ENCODE assay signal across 27 mouse cellular contexts in the genomic region with DNA sequence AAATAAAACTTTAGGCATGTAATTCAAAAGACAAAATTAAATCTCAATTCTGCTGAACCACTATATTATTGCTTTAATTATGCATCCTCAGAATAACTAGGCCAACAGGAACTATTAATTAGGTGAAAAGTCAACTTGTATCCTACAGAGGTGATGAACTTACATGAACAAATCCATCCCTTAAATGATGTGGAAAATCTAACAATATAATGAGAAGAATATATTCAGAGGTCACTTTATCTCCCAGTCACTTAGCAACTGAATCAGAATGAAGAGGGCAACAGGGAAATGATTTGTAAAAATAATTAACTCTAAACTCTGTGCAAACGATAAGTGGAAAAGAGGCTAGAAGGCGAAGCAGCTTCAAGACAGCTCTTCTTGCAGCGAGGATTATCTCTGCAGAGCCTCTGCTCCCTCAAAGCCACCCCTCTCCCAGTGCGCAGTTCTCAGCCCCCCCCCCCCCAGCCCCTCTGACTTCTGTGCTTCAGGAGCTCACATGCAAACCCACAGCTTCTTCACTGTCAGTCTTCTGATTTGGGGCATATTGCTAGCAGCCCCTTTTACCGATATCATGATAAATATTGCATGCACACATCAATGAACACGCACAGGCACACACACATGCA.
A peak's percentile ranks its signal among the peaks of the same experiment; 100 is the strongest.
DNase-seq lines count a peak whose midpoint lies in the region; ATAC-seq and TF ChIP-seq lines count a peak whose summit lies in the region.
"Had no signal": no experiment of that assay in that cellular context is flagged by ENCODE, and none has a peak within 500 bp of the region (broad histone marks: within the 10 kb centered on the region; RNA-seq: fewer than 3 reads in every experiment).

No protein-coding gene starts in this region.

- WGBS in hindbrain, embryonic 14.5 days = 43% methylated on average over 6 of the region's 6 CpGs
- 40% methylated on average over 6 of the region's 6 CpGs for WGBS in hindbrain, postnatal 0 days
- 51% methylated on average over 5 of the region's 6 CpGs for WGBS in neural tube, embryonic 15.5 days

- no peak overlapping the region for H3K4me3 ChIP-seq in layer of hippocampus, adult 2 months
- no peak overlapping the region for H3K4me3 ChIP-seq in hindbrain, embryonic 14.5 days (replicated peaks; ENCODE audit: low read length)
- H3K4me3 ChIP-seq in hindbrain, postnatal 0 days (ENCODE audit: low read length) = no peak overlapping the region
- H3K4me3 ChIP-seq in neural tube, embryonic 15.5 days (replicated peaks) = no peak overlapping the region
- H3K4me3 ChIP-seq: forebrain, embryonic 15.5 days; gastrocnemius, adult 2 months; heart, embryonic 13.5 days; intestine, embryonic 15.5 days; liver, embryonic 15.5 days; myocyte had no signal

- H3K4me2 ChIP-seq in hindbrain, embryonic 14.5 days (replicated peaks) = 0 out of 2 replicates have a peak overlapping the region, but pooled peaks have one; percentile 15
- H3K4me2 ChIP-seq in hindbrain, postnatal 0 days (ENCODE audit: low read depth, low read length) = peak overlapping the region; percentile 13; the same call in 1 of the 2 replicates
- H3K4me2 ChIP-seq in neural tube, embryonic 15.5 days = no peak overlapping the region
- H3K4me2 ChIP-seq: forebrain, embryonic 15.5 days; heart, embryonic 13.5 days; intestine, embryonic 15.5 days; liver, embryonic 15.5 days; lung, embryonic 14.5 days had no signal

- intact Hi-C loops in gastrocnemius, postnatal 36 days (cut with DNase I) = no loop called here

- no peak for ATAC-seq in hindbrain, embryonic 14.5 days (ENCODE audit: low FRiP score)
- no peak for ATAC-seq in hindbrain, postnatal 0 days
- 0 out of 2 replicates have a peak, but pooled peaks have one; percentile 5 for ATAC-seq in neural tube, embryonic 15.5 days (ENCODE audit: low FRiP score)
- ATAC-seq: CD4-positive, CD25-positive, alpha-beta regulatory T cell, adult 4 months; forebrain, embryonic 15.5 days; intestine, embryonic 15.5 days had no signal

- TF ChIP-seq CTCF in layer of hippocampus, adult 2 months (conservative IDR thresholded peaks at IDR 0.05) = no peak
- no peak for TF ChIP-seq CTCF in hindbrain, postnatal 0 days (IDR thresholded peaks at IDR 0.05; ENCODE audit: low read depth)

- peak overlapping the region; percentile 36; the same call in 1 of the 2 replicates for H3K27ac ChIP-seq in layer of hippocampus, adult 2 months
- peak overlapping the region; percentile 45; the same call in 1 of the 2 replicates for H3K27ac ChIP-seq in hindbrain, embryonic 14.5 days
- H3K27ac ChIP-seq in hindbrain, postnatal 0 days = no peak overlapping the region
- H3K27ac ChIP-seq in neural tube, embryonic 15.5 days (replicated peaks) = peak overlapping the region; percentile 38; the same call in 1 of the 2 replicates
- H3K27ac ChIP-seq: forebrain, embryonic 15.5 days; gastrocnemius, adult 2 months; heart, embryonic 13.5 days; intestine, embryonic 15.5 days; liver, embryonic 15.5 days had no signal

- no peak overlapping the region for H3K9ac ChIP-seq in hindbrain, embryonic 14.5 days
- H3K9ac ChIP-seq in hindbrain, postnatal 0 days (replicated peaks; ENCODE audit: low read length) = no peak overlapping the region
- H3K9ac ChIP-seq in neural tube, embryonic 15.5 days (replicated peaks) = no peak overlapping the region
- H3K9ac ChIP-seq: forebrain, embryonic 15.5 days; heart, embryonic 13.5 days; intestine, embryonic 15.5 days; liver, embryonic 15.5 days; lung, embryonic 14.5 days had no signal

- DNase-seq in layer of hippocampus, adult 2 months (ENCODE audit: low spot score in 2 of 2) = no peak
- DNase-seq in layer of hippocampus, postnatal 25 days (ENCODE audit: extremely low spot score in 1 of 2, low spot score in 1 of 2) = no peak
- no peak for DNase-seq in hindbrain, embryonic 14.5 days (ENCODE audit: low spot score)
- no peak for DNase-seq in hindbrain, postnatal 0 days (ENCODE audit: low spot score)
- no peak for DNase-seq in gastrocnemius, postnatal 36 days
- DNase-seq in frontal cortex, postnatal 36 days (ENCODE audit: low spot score in 2 of 2) = no peak
- DNase-seq: adrenal gland, postnatal 36 days; cerebellum, adult 2 months; cerebellum, postnatal 25 days; gastrocnemius, adult 2 months; heart, postnatal 10 days; kidney, adult 2 months; kidney, postnatal 4 days; liver; lung, embryonic 14.5 days; lung, postnatal 14 days; right cerebral cortex, adult 18-20 months; spleen, adult 18-20 months; thymus, adult 18-20 months; thymus, postnatal 36 days had no signal

- H3K9me3 ChIP-seq in hindbrain, embryonic 14.5 days (ENCODE audit: control insufficient read depth, low read length) = no peaks in the 10 kb centered on the region
- H3K9me3 ChIP-seq in hindbrain, postnatal 0 days (ENCODE audit: low read length) = no peaks in the 10 kb centered on the region
- H3K9me3 ChIP-seq in neural tube, embryonic 15.5 days (replicated peaks) = no peaks in the 10 kb centered on the region
- H3K9me3 ChIP-seq: forebrain, embryonic 15.5 days; heart, embryonic 13.5 days; intestine, embryonic 15.5 days; liver, embryonic 15.5 days had no signal

- H3K27me3 ChIP-seq in hindbrain, embryonic 14.5 days (ENCODE audit: control insufficient read depth, insufficient read depth, low read length) = no peaks in the 10 kb centered on the region
- no peaks in the 10 kb centered on the region for H3K27me3 ChIP-seq in hindbrain, postnatal 0 days (ENCODE audit: insufficient read depth, low read length)
- no peaks in the 10 kb centered on the region for H3K27me3 ChIP-seq in neural tube, embryonic 15.5 days (replicated peaks)
- H3K27me3 ChIP-seq: forebrain, embryonic 15.5 days; heart, embryonic 13.5 days; intestine, embryonic 15.5 days; liver, embryonic 15.5 days had no signal

- peaks cover 12% of the 10 kb centered on the region; the same call in 1 of the 2 replicates for H3K4me1 ChIP-seq in hindbrain, embryonic 14.5 days (replicated peaks; ENCODE audit: control insufficient read depth, insufficient read depth, low read length)
- no peaks in the 10 kb centered on the region for H3K4me1 ChIP-seq in hindbrain, postnatal 0 days (ENCODE audit: insufficient read depth, low read length)
- H3K4me1 ChIP-seq in neural tube, embryonic 15.5 days = peaks cover 12% of the 10 kb centered on the region
- H3K4me1 ChIP-seq: heart, embryonic 13.5 days; intestine, embryonic 15.5 days; liver, embryonic 15.5 days had no signal

- H3K36me3 ChIP-seq in hindbrain, embryonic 14.5 days (replicated peaks; ENCODE audit: control insufficient read depth, insufficient read depth) = no peaks in the 10 kb centered on the region
- H3K36me3 ChIP-seq in hindbrain, postnatal 0 days (ENCODE audit: insufficient read depth, low read length) = no peaks in the 10 kb centered on the region
- no peaks in the 10 kb centered on the region for H3K36me3 ChIP-seq in neural tube, embryonic 15.5 days
- H3K36me3 ChIP-seq: forebrain, embryonic 15.5 days; heart, embryonic 13.5 days; intestine, embryonic 15.5 days; liver, embryonic 15.5 days had no signal
